Mouse (Mus musculus): ENCODE data around the gene Hjurp. TPM values are rescaled to one million over a fixed set of nuclear protein-coding genes. Genes with fewer than 3 reads are reported as not detected.

Gene Hjurp
- total and polyA plus RNA-seq, 3 experiments, result 52.9 to 327 (median 221) TPM

DNA sequence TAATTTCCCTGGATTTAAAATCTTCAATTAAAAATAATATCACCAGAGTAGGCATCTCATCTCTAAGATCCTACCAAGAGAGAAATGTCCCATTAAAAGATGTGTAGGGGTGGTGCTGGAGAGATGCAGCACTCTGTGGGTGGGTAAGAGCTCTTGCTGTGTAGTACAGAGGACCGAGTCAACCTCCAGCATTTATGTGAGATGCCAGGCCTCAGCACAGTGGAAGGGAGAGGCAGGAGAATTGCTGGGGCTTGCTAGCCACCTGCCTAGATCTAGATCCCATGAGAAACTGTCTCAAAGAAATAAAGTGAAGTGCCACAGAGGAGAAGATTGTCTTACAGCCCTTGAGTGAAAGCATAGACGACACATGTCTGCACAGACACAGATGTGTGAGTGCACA is 60.9 kb downstream of the Hjurp start:
- no peak for ATAC-seq (ENCODE audit: extremely low read depth, insufficient number of reproducible peaks, low FRiP score, poor library complexity, severe bottlenecking)
- Histone ChIP-seq H3K4me3 (ENCODE audit: low read depth, low read length) (no peak overlapping the region), H3K27me3 (ENCODE audit: insufficient read depth, low read length) (no peaks in the 10 kb centered on the region), H3K4me1 (ENCODE audit: insufficient read depth, low read depth, low read length) (no peaks in the 10 kb centered on the region), H3K9me3 (replicated peaks) (no peaks in the 10 kb centered on the region), H3K36me3 (replicated peaks) (no peaks in the 10 kb centered on the region)
- no peak for DNase-seq (ENCODE audit: low spot score)
- TF ChIP-seq GATA2 (IDR thresholded peaks at IDR 0.05; ENCODE audit: borderline replicate concordance, low read depth, low read length) (no peak), TAL1 (conservative IDR thresholded peaks at IDR 0.05; ENCODE audit: low read depth, low read length) (no peak)

DNA sequence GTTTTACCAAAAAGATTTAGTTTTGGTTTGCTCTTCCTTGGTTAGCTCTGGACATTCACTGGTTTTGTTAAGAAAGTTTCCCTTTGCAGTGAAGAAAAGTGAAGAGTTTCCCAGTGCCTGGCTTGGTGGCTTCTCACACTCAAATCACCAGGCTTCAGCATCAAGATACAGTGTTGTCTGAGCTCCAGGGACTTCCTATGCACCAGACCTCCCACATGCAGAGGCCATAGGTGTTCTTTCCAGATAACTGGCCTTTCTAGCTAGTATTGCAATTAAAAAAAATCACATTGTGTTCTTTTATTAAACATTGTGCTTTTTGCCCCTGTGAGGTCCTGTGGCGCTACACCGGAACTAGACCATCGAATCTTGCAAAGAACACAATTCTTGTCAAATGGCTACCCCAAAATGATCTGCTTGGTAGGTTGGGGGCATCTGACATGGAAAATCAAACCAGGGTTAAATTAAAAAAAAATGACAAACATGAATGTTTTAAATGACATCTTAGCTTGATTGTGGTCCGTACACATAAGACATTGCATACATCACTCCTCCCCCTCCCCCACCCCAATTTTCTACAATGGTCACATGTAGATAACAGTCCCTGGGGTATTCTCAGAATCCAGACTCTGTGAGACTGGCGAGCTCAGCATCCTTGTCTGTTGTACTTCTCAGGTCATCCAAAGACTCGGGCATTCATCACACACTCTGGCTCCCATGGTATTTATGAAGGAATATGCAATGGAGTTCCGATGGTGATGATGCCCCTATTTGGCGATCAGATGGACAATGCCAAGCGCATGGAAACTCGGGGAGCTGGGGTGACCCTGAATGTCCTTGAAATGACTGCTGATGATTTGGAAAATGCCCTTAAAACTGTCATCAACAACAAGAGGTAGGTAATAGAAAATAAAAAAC is 61.7 kb downstream of the Hjurp start:
- no peaks in the 10 kb centered on the region for H3K9me3 ChIP-seq (replicated peaks)
- no peaks in the 10 kb centered on the region for H3K27me3 ChIP-seq (ENCODE audit: insufficient read depth, low read length)
- no peaks in the 10 kb centered on the region for H3K36me3 ChIP-seq (replicated peaks)
- TF ChIP-seq TAL1 (conservative IDR thresholded peaks at IDR 0.05; ENCODE audit: low read depth, low read length) (no peak), CTCF (IDR thresholded peaks at IDR 0.05; ENCODE audit: low read depth, low read length) (no peak), GATA1 (IDR thresholded peaks at IDR 0.05; ENCODE audit: borderline replicate concordance, low read length) (no peak), POLR2AphosphoS5 (IDR thresholded peaks at IDR 0.05; ENCODE audit: insufficient replicate concordance, low read depth, low read length) (no peak), GATA2 (IDR thresholded peaks at IDR 0.05; ENCODE audit: borderline replicate concordance, low read depth, low read length) (no peak)
- no peak for ATAC-seq (ENCODE audit: extremely low read depth, insufficient number of reproducible peaks, low FRiP score, poor library complexity, severe bottlenecking)
- no peak for DNase-seq (ENCODE audit: low spot score)
- no peak overlapping the region for H3K4me3 ChIP-seq (ENCODE audit: low read depth, low read length)
- no peaks in the 10 kb centered on the region for H3K4me1 ChIP-seq (ENCODE audit: insufficient read depth, low read depth, low read length)

GRCm38 (mm10) chr1:88214462-88214952 is 62.9 kb downstream of the Hjurp start:
- TF ChIP-seq POLR2AphosphoS5 (IDR thresholded peaks at IDR 0.05; ENCODE audit: insufficient replicate concordance, low read depth, low read length) (no peak), CTCF (IDR thresholded peaks at IDR 0.05; ENCODE audit: low read depth, low read length) (0 out of 2 replicates have a peak, but pooled peaks have one; percentile 18)
- H3K36me3 ChIP-seq (replicated peaks), result no peaks in the 10 kb centered on the region
- DNase-seq (ENCODE audit: low spot score), result no peak
- no peak for ATAC-seq (ENCODE audit: extremely low read depth, insufficient number of reproducible peaks, low FRiP score, poor library complexity, severe bottlenecking)
- no peaks in the 10 kb centered on the region for H3K4me1 ChIP-seq (ENCODE audit: insufficient read depth, low read depth, low read length)
- no peaks in the 10 kb centered on the region for H3K27me3 ChIP-seq (ENCODE audit: insufficient read depth, low read length)
- no peak overlapping the region for H3K4me3 ChIP-seq (ENCODE audit: low read depth, low read length)
- no peaks in the 10 kb centered on the region for H3K9me3 ChIP-seq (replicated peaks)

DNA sequence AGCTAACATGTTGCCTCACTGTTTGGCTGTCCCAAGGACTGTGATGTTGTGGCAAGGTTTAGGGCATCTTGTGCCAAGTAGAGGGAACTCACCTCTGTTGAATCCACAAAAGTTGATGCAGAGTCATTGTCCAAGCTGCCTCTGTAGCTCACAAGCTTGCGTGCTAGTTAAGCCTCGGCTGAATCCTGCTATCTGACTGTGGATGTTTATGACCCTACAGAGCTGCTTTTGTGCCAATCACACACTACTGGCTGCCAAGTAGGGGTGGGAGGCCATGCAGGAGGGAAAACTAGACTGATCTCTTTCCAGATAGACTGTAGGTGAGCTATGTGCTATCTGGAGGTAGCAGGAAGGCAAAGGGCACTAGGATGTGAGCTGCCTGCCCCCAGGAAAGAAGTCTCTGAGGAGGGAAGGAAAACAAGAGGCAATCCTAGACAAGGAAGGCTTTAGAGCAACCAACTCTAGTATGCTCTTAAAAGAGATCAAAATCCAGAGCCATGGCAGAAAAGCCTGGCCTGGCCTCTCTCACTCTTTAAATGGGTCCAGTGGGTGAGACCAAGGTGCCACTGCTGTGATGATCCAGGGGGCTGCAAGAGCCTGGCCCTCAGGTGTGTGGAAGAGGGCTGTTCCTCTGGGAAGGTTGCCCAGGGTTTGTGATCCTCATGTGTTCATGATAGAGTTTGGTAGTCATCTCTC is 63.5 kb downstream of the Hjurp start:
- Histone ChIP-seq H3K36me3 (replicated peaks) (no peaks in the 10 kb centered on the region), H3K4me3 (ENCODE audit: low read depth, low read length) (no peak overlapping the region), H3K27me3 (ENCODE audit: insufficient read depth, low read length) (no peaks in the 10 kb centered on the region), H3K9me3 (replicated peaks) (no peaks in the 10 kb centered on the region), H3K4me1 (ENCODE audit: insufficient read depth, low read depth, low read length) (no peaks in the 10 kb centered on the region)
- TF ChIP-seq TAL1 (conservative IDR thresholded peaks at IDR 0.05; ENCODE audit: low read depth, low read length) (no peak), POLR2AphosphoS5 (IDR thresholded peaks at IDR 0.05; ENCODE audit: insufficient replicate concordance, low read depth, low read length) (0 out of 2 replicates have a peak, but pooled peaks have one; percentile 18), GATA1 (IDR thresholded peaks at IDR 0.05; ENCODE audit: borderline replicate concordance, low read length) (0 out of 2 replicates have a peak, but pooled peaks have one; percentile 59)
- ATAC-seq (ENCODE audit: extremely low read depth, insufficient number of reproducible peaks, low FRiP score, poor library complexity, severe bottlenecking) (no peak), DNase-seq (ENCODE audit: low spot score) (no peak)

- no peak for TF ChIP-seq TAL1 (conservative IDR thresholded peaks at IDR 0.05; ENCODE audit: low read depth, low read length)
- TF ChIP-seq CTCF (IDR thresholded peaks at IDR 0.05; ENCODE audit: low read depth, low read length), result no peak
- no peak for TF ChIP-seq GATA2 (IDR thresholded peaks at IDR 0.05; ENCODE audit: borderline replicate concordance, low read depth, low read length)
- no peak for TF ChIP-seq POLR2AphosphoS5 (IDR thresholded peaks at IDR 0.05; ENCODE audit: insufficient replicate concordance, low read depth, low read length)
- no peak for TF ChIP-seq GATA1 (IDR thresholded peaks at IDR 0.05; ENCODE audit: borderline replicate concordance, low read length)
- no peaks in the 10 kb centered on the region for H3K9me3 ChIP-seq (replicated peaks)
- ATAC-seq (ENCODE audit: extremely low read depth, insufficient number of reproducible peaks, low FRiP score, poor library complexity, severe bottlenecking) (no peak), DNase-seq (ENCODE audit: low spot score) (no peak)
- no peaks in the 10 kb centered on the region for H3K4me1 ChIP-seq (ENCODE audit: insufficient read depth, low read depth, low read length)
- H3K4me3 ChIP-seq (ENCODE audit: low read depth, low read length), result no peak overlapping the region
- no peaks in the 10 kb centered on the region for H3K27me3 ChIP-seq (ENCODE audit: insufficient read depth, low read length)
- H3K36me3 ChIP-seq (replicated peaks), result no peaks in the 10 kb centered on the region
Observed at GRCm38 (mm10) chr1:88213061-88213460, 64.4 kb downstream of the Hjurp start.

Other genes with a start within 250 kb of the Hjurp start
- not detected in 2 replicates for gene Ugt1a10, start 222.2 kb downstream of the Hjurp start, total RNA-seq (2014; fragmentation: Nextera tagmentation)
- 0.05 TPM in 1 of 2 replicates, not detected in the other for gene Ugt1a10, start 222.2 kb downstream of the Hjurp start, total RNA-seq (2017)
- gene Ugt1a10, start 222.2 kb downstream of the Hjurp start, polyA plus RNA-seq (2012), result not detected in 2 replicates
- gene Ugt1a9, start 206.8 kb downstream of the Hjurp start, total RNA-seq (2014; fragmentation: Nextera tagmentation), result not detected in 2 replicates
- 0.17 and 0.27 TPM in 2 replicates for gene Ugt1a9, start 206.8 kb downstream of the Hjurp start, total RNA-seq (2017)
- gene Ugt1a9, start 206.8 kb downstream of the Hjurp start, polyA plus RNA-seq (2012), result not detected in 2 replicates
- not detected in 2 replicates for gene Ugt1a8, start 189.8 kb downstream of the Hjurp start, total RNA-seq (2014; fragmentation: Nextera tagmentation)
- 0.17 TPM in 1 of 2 replicates, not detected in the other for gene Ugt1a8, start 189.8 kb downstream of the Hjurp start, total RNA-seq (2017)
- not detected in 2 replicates for gene Ugt1a8, start 189.8 kb downstream of the Hjurp start, polyA plus RNA-seq (2012)
- 0.30 and 0.63 TPM in 2 replicates for gene Ugt1a7c, start 182.6 kb downstream of the Hjurp start, total RNA-seq (2014; fragmentation: Nextera tagmentation)
- gene Ugt1a7c, start 182.6 kb downstream of the Hjurp start, total RNA-seq (2017), result 3.9 and 4.5 TPM in 2 replicates
- 0.08 and 0.18 TPM in 2 replicates for gene Ugt1a7c, start 182.6 kb downstream of the Hjurp start, polyA plus RNA-seq (2012)
- not detected in 2 replicates for gene Ugt1a6b, start 174.4 kb downstream of the Hjurp start, total RNA-seq (2014; fragmentation: Nextera tagmentation)
- 0.27 and 0.41 TPM in 2 replicates for gene Ugt1a6b, start 174.4 kb downstream of the Hjurp start, total RNA-seq (2017)
- gene Ugt1a6b, start 174.4 kb downstream of the Hjurp start, polyA plus RNA-seq (2012), result not detected in 2 replicates
- gene Ugt1a6a, start 142.8 kb downstream of the Hjurp start, total RNA-seq (2014; fragmentation: Nextera tagmentation), result 0.60 TPM in 1 of 2 replicates, not detected in the other
- gene Ugt1a6a, start 142.8 kb downstream of the Hjurp start, total RNA-seq (2017), result 0.23 and 0.98 TPM in 2 replicates
- gene Ugt1a6a, start 142.8 kb downstream of the Hjurp start, polyA plus RNA-seq (2012), result not detected in 2 replicates
- not detected in 2 replicates for gene Ugt1a5, start 111.6 kb downstream of the Hjurp start, total RNA-seq (2014; fragmentation: Nextera tagmentation)
- gene Ugt1a5, start 111.6 kb downstream of the Hjurp start, total RNA-seq (2017), result 0.05 TPM in 1 of 2 replicates, not detected in the other
- not detected in 2 replicates for gene Ugt1a5, start 111.6 kb downstream of the Hjurp start, polyA plus RNA-seq (2012)
- gene Ugt1a2, start 77.0 kb downstream of the Hjurp start, total RNA-seq (2014; fragmentation: Nextera tagmentation), result not detected in 2 replicates
- 0.05 TPM in 1 of 2 replicates, not detected in the other for gene Ugt1a2, start 77.0 kb downstream of the Hjurp start, total RNA-seq (2017)
- not detected in 2 replicates for gene Ugt1a2, start 77.0 kb downstream of the Hjurp start, polyA plus RNA-seq (2012)
- not detected in 2 replicates for gene Dnajb3, start 71.9 kb downstream of the Hjurp start, total RNA-seq (2014; fragmentation: Nextera tagmentation)
- gene Dnajb3, start 71.9 kb downstream of the Hjurp start, total RNA-seq (2017), result 0.16 TPM in 1 of 2 replicates, not detected in the other
- not detected in 2 replicates for gene Dnajb3, start 71.9 kb downstream of the Hjurp start, polyA plus RNA-seq (2012)
- not detected in 2 replicates for gene Ugt1a1, start 65.7 kb downstream of the Hjurp start, total RNA-seq (2014; fragmentation: Nextera tagmentation)
- gene Ugt1a1, start 65.7 kb downstream of the Hjurp start, total RNA-seq (2017), result 0.06 and 0.22 TPM in 2 replicates
- gene Ugt1a1, start 65.7 kb downstream of the Hjurp start, polyA plus RNA-seq (2012), result not detected in 2 replicates
- gene Mroh2a, start 50.6 kb downstream of the Hjurp start, total RNA-seq (2014; fragmentation: Nextera tagmentation), result not detected in 2 replicates
- 0.23 and 0.49 TPM in 2 replicates for gene Mroh2a, start 50.6 kb downstream of the Hjurp start, total RNA-seq (2017)
- not detected in 2 replicates for gene Mroh2a, start 50.6 kb downstream of the Hjurp start, polyA plus RNA-seq (2012)
- not detected in 2 replicates for gene Trpm8, start within 50 bp of the Hjurp start, total RNA-seq (2014; fragmentation: Nextera tagmentation)
- under 0.01 TPM in 1 of 2 replicates, not detected in the other for gene Trpm8, start within 50 bp of the Hjurp start, total RNA-seq (2017)
- gene Trpm8, start within 50 bp of the Hjurp start, polyA plus RNA-seq (2012), result not detected in 2 replicates
- gene Spp2, start 129.3 kb upstream of the Hjurp start, total RNA-seq (2014; fragmentation: Nextera tagmentation), result not detected in 2 replicates
- not detected in 2 replicates for gene Spp2, start 129.3 kb upstream of the Hjurp start, total RNA-seq (2017)
- gene Spp2, start 129.3 kb upstream of the Hjurp start, polyA plus RNA-seq (2012), result not detected in 2 replicates
- not detected in 2 replicates for gene Glrp1, start 232.4 kb upstream of the Hjurp start, total RNA-seq (2014; fragmentation: Nextera tagmentation)
- gene Glrp1, start 232.4 kb upstream of the Hjurp start, total RNA-seq (2017), result 0.16 TPM in 1 of 2 replicates, not detected in the other
- gene Glrp1, start 232.4 kb upstream of the Hjurp start, polyA plus RNA-seq (2012), result not detected in 2 replicates